In the genomic region with DNA sequence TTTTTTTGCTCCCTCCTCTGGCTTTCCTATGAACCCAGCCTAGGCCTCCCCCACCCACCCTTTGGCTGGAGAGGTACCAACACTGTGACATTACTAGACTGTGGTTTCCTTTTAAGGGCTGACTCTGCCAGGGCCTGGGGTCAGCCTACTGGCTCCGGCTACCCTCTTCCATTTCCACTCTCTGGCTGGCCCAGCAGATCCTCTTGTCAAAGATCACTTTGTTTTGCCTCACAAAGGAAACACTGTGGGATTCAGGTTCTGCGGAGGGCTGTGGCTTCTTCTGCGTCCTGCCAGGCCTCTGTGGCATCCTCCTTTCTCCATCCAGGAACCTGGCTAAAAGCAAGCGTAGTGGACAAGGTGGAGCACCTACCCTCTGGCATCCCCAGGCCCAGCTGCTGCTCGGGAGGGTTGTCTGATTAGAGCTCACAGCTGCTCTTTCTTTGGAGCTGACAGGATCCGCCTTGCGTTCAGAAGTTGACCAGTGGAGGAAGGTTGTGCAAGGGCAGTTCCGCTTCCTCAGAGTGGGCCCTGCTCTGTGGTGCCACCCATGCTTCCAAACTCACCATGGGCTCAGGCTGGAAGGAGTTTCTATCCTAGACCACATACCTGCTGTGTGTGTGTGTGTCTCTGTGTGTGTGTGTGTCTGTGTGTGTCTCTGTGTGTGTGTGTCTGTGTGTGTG, we compare ENCODE assay signal across 15 mouse cellular contexts. TPM values are rescaled to one million over a fixed set of nuclear protein-coding genes. Genes with fewer than 3 reads are reported as not detected.
A peak's percentile ranks its signal among the peaks of the same experiment; 100 is the strongest.
DNase-seq lines count a peak whose midpoint lies in the region; ATAC-seq and TF ChIP-seq lines count a peak whose summit lies in the region.
"Had no signal": no experiment of that assay in that cellular context is flagged by ENCODE, and none has a peak within 500 bp of the region (broad histone marks: within the 10 kb centered on the region; RNA-seq: fewer than 3 reads in every experiment).

No protein-coding gene starts in this region.

- H3K27me3 ChIP-seq in liver, embryonic 15.5 days: no peaks in the 10 kb centered on the region
- no peaks in the 10 kb centered on the region for H3K27me3 ChIP-seq in liver, embryonic 11.5 days (replicated peaks; ENCODE audit: control insufficient read depth, insufficient read depth, low read length)
- H3K27me3 ChIP-seq: forebrain, embryonic 12.5 days had no signal

- no peak for TF ChIP-seq CTCF in gastrocnemius, adult 2 months (IDR thresholded peaks at IDR 0.05)

- H3K4me1 ChIP-seq in liver, embryonic 15.5 days (replicated peaks): no peaks in the 10 kb centered on the region
- H3K4me1 ChIP-seq in liver, embryonic 11.5 days (replicated peaks; ENCODE audit: control insufficient read depth, insufficient read depth, low read length): no peaks in the 10 kb centered on the region
- H3K4me1 ChIP-seq: forebrain, embryonic 12.5 days had no signal

- H3K4me3 ChIP-seq in gastrocnemius, adult 2 months: no peak overlapping the region
- no peak overlapping the region for H3K4me3 ChIP-seq in liver, embryonic 15.5 days (replicated peaks)
- H3K4me3 ChIP-seq in liver, embryonic 11.5 days (ENCODE audit: low read depth, low read length): no peak overlapping the region
- H3K4me3 ChIP-seq: forebrain, embryonic 12.5 days had no signal

- H3K4me2 ChIP-seq in liver, embryonic 15.5 days: no peak overlapping the region; the same call in 1 of the 2 replicates
- H3K4me2 ChIP-seq in liver, embryonic 11.5 days: no peak overlapping the region
- H3K4me2 ChIP-seq: forebrain, embryonic 12.5 days had no signal

- no peak overlapping the region for H3K9ac ChIP-seq in liver, embryonic 15.5 days
- no peak overlapping the region for H3K9ac ChIP-seq in liver, embryonic 11.5 days (ENCODE audit: low read depth, low read length)
- H3K9ac ChIP-seq: forebrain, embryonic 12.5 days had no signal

- DNase-seq in gastrocnemius, adult 2 months: no peak
- no peak for DNase-seq in gastrocnemius, postnatal 4 days (ENCODE audit: low spot score in 2 of 2)
- no peak for DNase-seq in liver, embryonic 11.5 days (ENCODE audit: low spot score)
- peak; percentile 57 for DNase-seq in fibroblast of lung, adult 2 months (ENCODE audit: low read depth)
- no peak for DNase-seq in neural tube, embryonic 10.5 days (ENCODE audit: extremely low spot score, low spot score)
- DNase-seq in frontal cortex, postnatal 25 days (ENCODE audit: low spot score in 2 of 2): no peak
- DNase-seq: embryo, embryonic 11 days; gastrocnemius, postnatal 36 days; heart, postnatal 4 days; retina, postnatal 1 day had no signal

- H3K9me3 ChIP-seq in liver, embryonic 15.5 days (replicated peaks): no peaks in the 10 kb centered on the region
- no peaks in the 10 kb centered on the region for H3K9me3 ChIP-seq in liver, embryonic 11.5 days (ENCODE audit: control insufficient read depth, low read length)
- H3K9me3 ChIP-seq: forebrain, embryonic 12.5 days had no signal

- WGBS in liver, embryonic 15.5 days (ENCODE audit: insufficient replicate concordance): 45% methylated on average over 8 of the region's 8 CpGs
- 69% methylated on average over 8 of the region's 8 CpGs for WGBS in liver, embryonic 11.5 days

- peak overlapping the region; percentile 31 for H3K27ac ChIP-seq in gastrocnemius, adult 2 months
- peak overlapping the region; percentile 34 for H3K27ac ChIP-seq in liver, embryonic 15.5 days (replicated peaks)
- H3K27ac ChIP-seq in liver, embryonic 11.5 days (ENCODE audit: low read depth, low read length): no peak overlapping the region
- H3K27ac ChIP-seq: forebrain, embryonic 12.5 days had no signal

- intact Hi-C loops in gastrocnemius, adult 2 months (cut with DNase I): no loop called here

- H3K36me3 ChIP-seq in liver, embryonic 15.5 days (replicated peaks): no peaks in the 10 kb centered on the region
- H3K36me3 ChIP-seq in liver, embryonic 11.5 days (ENCODE audit: control insufficient read depth, insufficient read depth, low read length): no peaks in the 10 kb centered on the region
- H3K36me3 ChIP-seq: forebrain, embryonic 12.5 days had no signal

- ATAC-seq in liver, embryonic 15.5 days (ENCODE audit: insufficient read depth): 0 out of 2 replicates have a peak, but pooled peaks have one; percentile 25
- ATAC-seq in liver, embryonic 11.5 days (replicated peaks; ENCODE audit: low FRiP score): no peak
- peak; percentile 79 for ATAC-seq in neutrophil, adult 5-6 weeks (ENCODE audit: extremely low read depth, insufficient number of reproducible peaks, low FRiP score, poor library complexity, severe bottlenecking)

RNA-seq across cellular contexts. Expression of a gene that starts 38.2 kb away (rescaled TPM):
- not detected for total RNA-seq in gastrocnemius, adult 2 months (2021)
- total RNA-seq in gastrocnemius, postnatal 4 days (2021): under 1 TPM; 0.10 TPM
- polyA plus RNA-seq in liver, embryonic 15.5 days (2015; fragmentation: Nextera tagmentation; extraction: Ambion mirVana): 0.05 TPM in 2 replicates
- 0.04 and 0.05 TPM in 2 replicates for polyA plus RNA-seq in liver, embryonic 11.5 days (2014; fragmentation: Nextera tagmentation; extraction: Ambion mirVana)
- total RNA-seq in neutrophil, adult 5-6 weeks (2017): under 0.01 TPM in 2 replicates
- total RNA-seq: gastrocnemius, postnatal 36 days had no signal
- polyA plus RNA-seq: forebrain, embryonic 12.5 days; kidney, embryonic 16.5 days; neural tube, embryonic 11.5 days had no signal

RNA-seq across cellular contexts. Expression of a gene that starts 39.5 kb away (rescaled TPM):
- total RNA-seq in gastrocnemius, adult 2 months (2021): 1 to 10 TPM in 1 of 2 experiments, under 1 TPM in 1; 0.54 to 1.3 TPM
- 10 to 100 TPM; 16.0 to 16.2 TPM for total RNA-seq in gastrocnemius, postnatal 4 days (2021)
- polyA plus RNA-seq in liver, embryonic 15.5 days (2015; fragmentation: Nextera tagmentation; extraction: Ambion mirVana): 12.4 and 15.0 TPM in 2 replicates
- 16.2 and 16.4 TPM in 2 replicates for polyA plus RNA-seq in liver, embryonic 11.5 days (2014; fragmentation: Nextera tagmentation; extraction: Ambion mirVana)
- 27.5 and 29.2 TPM in 2 replicates for total RNA-seq in neutrophil, adult 5-6 weeks (2017)

Comparison
In these comparisons a context has a peak if more than half of its experiments do, and no peak if none do; other contexts are left out.
1. RNA of a gene that starts 39.5 kb away (total RNA-seq): 27.5 to 29.2 TPM in neutrophil, adult 5-6 weeks and 16.0 to 16.2 TPM in gastrocnemius, postnatal 4 days; 0.54 to 1.3 TPM in gastrocnemius, adult 2 months; every median in the first group is over 4 times any median in the second.